Mouse (Mus musculus) forebrain, embryonic 14.5 days (tissue): ENCODE measurements around the gene Rnf224. TPM values are rescaled to one million over a fixed set of nuclear protein-coding genes. Genes with fewer than 3 reads are reported as not detected.

Experiments
- ATAC-seq: fragments of 200-750 bp; cut with Nextera tagmentation; 2 replicates; pipeline ENCODE4 v1.8.0; 2017; ENCODE audit warnings: mild to moderate bottlenecking, moderate library complexity
- DNase-seq: peaks from one replicate; pipeline ENCODE4 v3.0.0-alpha.2; 2015; ENCODE audit warnings: low spot score
- H3K27ac ChIP-seq: fragments of 300-500 bp; sonication (generic); 2 replicates; pipeline ENCODE4 v1.5.1; 2014; ENCODE audit warnings: low read depth, mild to moderate bottlenecking, control low read depth, low read length, moderate library complexity
- H3K27me3 ChIP-seq: fragments of 300-500 bp; sonication (generic); replicated peaks from 2 replicates; pipeline ENCODE4 v1.6.1; 2014; ENCODE audit warnings: low read length, control low read depth, mixed read lengths; ENCODE audit not compliant: control insufficient read depth, insufficient read depth
- H3K36me3 ChIP-seq: fragments of 300-500 bp; sonication (generic); 2 replicates; pipeline ENCODE4 v1.6.1; 2014; ENCODE audit warnings: low read length, control low read depth; ENCODE audit not compliant: control insufficient read depth, insufficient read depth
- H3K4me1 ChIP-seq: fragments of 300-500 bp; sonication (generic); 2 replicates; pipeline ENCODE4 v1.6.1; 2014; ENCODE audit warnings: antibody characterized with exemption, low read length, control low read depth; ENCODE audit not compliant: control insufficient read depth, insufficient read depth
- H3K4me2 ChIP-seq: fragments of 300-500 bp; sonication (generic); 2 replicates; pipeline ENCODE4 v1.6.1; 2014; ENCODE audit warnings: mild to moderate bottlenecking, control low read depth, low read length
- H3K4me3 ChIP-seq: fragments of 300-500 bp; sonication (generic); 2 replicates; pipeline ENCODE4 v1.5.1; 2014; ENCODE audit warnings: low read depth, low read length, control low read depth
- H3K9ac ChIP-seq: fragments of 300-500 bp; sonication (generic); 2 replicates; pipeline ENCODE4 v1.6.1; 2014; ENCODE audit warnings: mild to moderate bottlenecking, low read length, control low read depth, moderate library complexity
- H3K9me3 ChIP-seq: fragments of 300-500 bp; sonication (generic); replicated peaks from 2 replicates; pipeline ENCODE4 v1.6.1; 2016; ENCODE audit warnings: low read length, control low read depth, mixed read lengths; ENCODE audit not compliant: control insufficient read depth
- WGBS: fragments of 180-500 bp; shearing (Covaris S2); extraction: QIAGEN DNeasy Blood & Tissue Kit; methylation state at CpG from one replicate; pipeline ENCODE4 v1.1.7; 2014; 5-methylcytosine and 5-hydroxymethylcytosine counted together
- polyA plus RNA-seq: library from polyadenylated mRNA; unstranded; fragments of >200 nt; fragmentation: Nextera tagmentation; extraction: Ambion mirVana; gene quantifications from 2 replicates; pipeline ENCODE4 v1.2.1, GENCODE M21; 2014

Rnf224 gene
- polyA plus RNA-seq, 1 experiment from 2014 or later, result not detected

DNA sequence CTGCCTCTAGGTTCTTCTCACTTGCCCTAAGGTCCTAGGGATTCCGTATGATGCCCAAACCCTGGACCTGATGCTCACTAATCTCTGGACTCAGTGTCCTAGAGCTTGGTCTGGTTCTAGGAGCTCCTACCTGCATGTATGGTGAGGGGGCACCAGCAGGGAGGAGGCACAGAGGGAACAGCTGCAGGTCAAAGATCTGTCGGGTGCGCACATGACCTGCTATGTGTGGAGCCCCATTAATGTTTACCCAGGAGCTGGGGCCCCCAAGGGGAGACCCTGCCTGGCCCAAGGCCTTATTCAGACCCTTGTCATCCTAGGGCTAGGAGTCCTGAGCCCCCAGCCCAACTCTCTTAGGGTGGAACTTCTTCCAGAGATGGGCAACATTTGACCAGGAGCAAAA, 2.5 kb downstream of the Rnf224 start, which contains the start of gene Slc34a3:
Slc34a3 (minus strand) TSS at position 315 of the 400 bp plus-strand sequence.
- no peak for DNase-seq
- Histone ChIP-seq H3K36me3 (no peaks in the 10 kb centered on the region), H3K4me3 (no peak within 1 kb of the TSS), H3K9me3 (no peaks in the 10 kb centered on the region), H3K4me2 (no peak within 1 kb of the TSS), H3K4me1 (no peaks in the 10 kb centered on the region), H3K9ac (no peak within 1 kb of the TSS), H3K27ac (no peak within 1 kb of the TSS), H3K27me3 (no peaks in the 10 kb centered on the region)
- 90% methylated on average over 3 of the region's 3 CpGs for WGBS
- ATAC-seq, result no peak

DNA sequence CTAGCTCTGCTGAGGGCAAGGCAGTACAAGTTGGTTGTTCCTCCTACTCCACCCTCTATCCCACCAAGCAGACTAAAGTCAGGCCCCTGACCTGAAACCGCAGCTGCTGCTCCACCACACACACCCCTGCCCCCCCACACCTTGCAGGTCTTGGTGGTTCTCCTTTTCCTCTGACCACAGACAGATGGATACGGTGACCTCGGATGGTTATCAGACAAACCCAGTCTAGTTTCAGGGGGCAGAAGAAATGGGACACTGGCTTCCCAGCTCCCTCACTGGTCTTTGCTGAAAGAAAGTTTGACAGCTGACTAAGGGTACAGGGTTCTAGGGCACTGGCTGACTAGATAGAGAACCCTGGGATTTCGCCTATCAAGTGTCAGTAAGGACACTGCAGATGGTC, 3.2 kb downstream of the Rnf224 start:
- Histone ChIP-seq H3K4me3 (no peak overlapping the region), H3K27ac (no peak overlapping the region), H3K36me3 (no peaks in the 10 kb centered on the region), H3K4me2 (no peak overlapping the region), H3K4me1 (no peaks in the 10 kb centered on the region), H3K9me3 (no peaks in the 10 kb centered on the region), H3K9ac (no peak overlapping the region), H3K27me3 (no peaks in the 10 kb centered on the region)
- ATAC-seq (no peak), DNase-seq (no peak)
- 81% methylated on average over 4 of the region's 4 CpGs for WGBS

DNA sequence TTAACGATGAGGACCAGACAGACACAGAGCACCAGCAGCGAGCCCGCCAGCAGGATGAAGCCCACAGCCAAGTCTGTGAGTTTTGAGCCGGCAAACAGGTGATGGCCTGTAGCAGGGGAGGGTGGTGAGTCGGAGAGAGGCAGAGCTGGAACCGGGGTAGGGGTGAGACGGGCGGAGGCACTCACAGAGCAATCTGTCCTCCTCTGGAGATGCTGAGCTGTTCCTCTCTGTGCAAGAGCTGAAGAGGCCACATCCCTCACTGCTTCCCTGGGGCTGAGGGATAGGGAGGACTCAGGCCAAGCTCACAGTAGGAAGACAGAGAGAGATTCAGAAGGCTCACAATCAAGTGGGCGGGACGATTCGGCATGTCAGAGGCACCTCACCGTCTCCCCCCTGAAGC, 5.5 kb downstream of the Rnf224 start:
- H3K9ac ChIP-seq, result no peak overlapping the region
- no peak overlapping the region for H3K4me2 ChIP-seq
- no peak overlapping the region for H3K4me3 ChIP-seq
- no peaks in the 10 kb centered on the region for H3K9me3 ChIP-seq
- ATAC-seq (no peak), DNase-seq (no peak)
- H3K27me3 ChIP-seq, result no peaks in the 10 kb centered on the region
- 49% methylated on average over 12 of the region's 12 CpGs for whole genome bisulfite sequencing
- H3K27ac ChIP-seq, result no peak overlapping the region
- no peaks in the 10 kb centered on the region for H3K36me3 ChIP-seq
- no peaks in the 10 kb centered on the region for H3K4me1 ChIP-seq

DNA sequence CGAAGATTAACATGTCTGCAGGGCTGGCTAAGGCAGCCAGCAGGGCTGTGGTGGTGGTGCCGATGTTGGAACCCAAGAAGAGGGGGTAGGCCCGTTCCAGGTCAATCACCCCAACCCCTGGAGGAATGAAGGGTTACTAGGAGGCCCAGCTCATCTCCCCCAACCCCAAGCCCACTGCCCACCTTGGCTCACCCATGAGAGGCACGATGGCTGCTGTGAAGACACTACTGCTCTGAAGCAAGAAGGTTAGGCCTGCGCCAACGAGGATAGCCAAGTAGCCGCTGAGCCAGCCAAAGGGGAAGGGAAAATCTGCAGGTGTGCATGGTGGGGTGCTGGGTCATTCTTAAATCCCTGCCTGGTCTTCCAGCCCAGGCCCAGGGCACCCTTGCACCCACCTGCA, 6.0 kb downstream of the Rnf224 start:
- WGBS, result 89% methylated on average over 7 of the region's 7 CpGs
- H3K36me3 ChIP-seq, result no peaks in the 10 kb centered on the region
- H3K9ac ChIP-seq, result no peak overlapping the region
- H3K27ac ChIP-seq, result no peak overlapping the region
- ATAC-seq (no peak), DNase-seq (no peak)
- H3K4me3 ChIP-seq, result no peak overlapping the region
- peaks cover 2% of the 10 kb centered on the region; the same call in 1 of the 2 replicates for H3K4me1 ChIP-seq
- H3K27me3 ChIP-seq, result no peaks in the 10 kb centered on the region
- no peak overlapping the region for H3K4me2 ChIP-seq
- no peaks in the 10 kb centered on the region for H3K9me3 ChIP-seq

DNA sequence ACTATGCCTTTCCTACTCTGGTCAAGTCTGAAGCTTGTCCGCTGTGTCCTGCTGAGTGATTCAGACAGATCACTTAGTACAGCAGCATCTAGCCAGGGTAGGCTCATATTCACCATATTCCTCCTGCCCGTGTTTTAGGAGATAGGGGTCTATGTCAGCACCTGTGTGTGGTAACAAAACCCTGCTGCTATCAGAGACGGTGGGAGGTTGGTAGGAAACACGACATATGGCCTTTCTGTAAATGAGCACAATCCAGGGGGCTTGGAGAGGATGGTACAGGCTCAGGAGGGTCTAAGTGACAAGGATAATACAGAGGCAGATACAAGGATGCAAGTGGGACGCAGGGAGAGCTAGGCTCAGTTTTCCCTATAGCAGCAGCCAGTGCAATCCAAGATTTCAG, 7.0 kb downstream of the Rnf224 start:
- no peak overlapping the region for H3K4me3 ChIP-seq
- ATAC-seq, result no peak
- peaks cover 5% of the 10 kb centered on the region for H3K4me1 ChIP-seq
- DNase-seq, result no peak
- no peaks in the 10 kb centered on the region for H3K9me3 ChIP-seq
- no peak overlapping the region for H3K27ac ChIP-seq
- H3K9ac ChIP-seq, result no peak overlapping the region
- no peaks in the 10 kb centered on the region for H3K27me3 ChIP-seq
- H3K36me3 ChIP-seq, result no peaks in the 10 kb centered on the region
- H3K4me2 ChIP-seq, result no peak overlapping the region
- 80% methylated on average over 5 of the region's 5 CpGs for WGBS

DNA sequence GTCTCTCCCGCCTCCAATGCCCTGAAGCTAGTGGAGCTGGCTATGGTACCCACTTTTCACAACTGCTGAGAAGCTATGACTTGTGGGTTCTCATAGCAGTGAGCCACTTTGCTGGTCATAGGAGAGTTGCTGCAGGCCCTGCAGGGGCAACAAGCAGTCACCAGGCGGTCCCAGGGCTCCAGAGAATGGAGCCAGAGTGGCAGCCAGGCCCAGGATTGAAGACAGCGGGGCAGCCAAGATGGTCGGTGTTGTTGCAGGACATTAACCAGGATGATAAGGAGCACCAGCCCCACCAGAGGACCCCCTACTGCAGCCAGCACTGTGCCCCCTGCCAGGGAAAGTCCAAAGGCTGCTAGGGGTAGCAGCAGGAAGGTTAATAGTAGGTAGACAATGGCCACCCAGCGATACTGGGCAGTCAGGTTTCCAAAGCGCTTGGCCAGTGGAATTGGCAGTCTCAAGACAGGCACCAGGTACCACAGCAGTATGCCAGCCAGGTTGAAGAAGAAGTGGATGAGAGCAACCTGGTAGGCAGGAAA, 7.5 kb downstream of the Rnf224 start:
- no peaks in the 10 kb centered on the region for H3K36me3 ChIP-seq
- DNase-seq (no peak), ATAC-seq (no peak)
- 66% methylated on average over 6 of the region's 6 CpGs for WGBS
- no peak overlapping the region for H3K27ac ChIP-seq
- H3K27me3 ChIP-seq, result no peaks in the 10 kb centered on the region
- no peak overlapping the region for H3K4me3 ChIP-seq
- no peak overlapping the region for H3K4me2 ChIP-seq
- H3K9ac ChIP-seq, result no peak overlapping the region
- H3K4me1 ChIP-seq, result peaks cover 5% of the 10 kb centered on the region
- no peaks in the 10 kb centered on the region for H3K9me3 ChIP-seq

DNA sequence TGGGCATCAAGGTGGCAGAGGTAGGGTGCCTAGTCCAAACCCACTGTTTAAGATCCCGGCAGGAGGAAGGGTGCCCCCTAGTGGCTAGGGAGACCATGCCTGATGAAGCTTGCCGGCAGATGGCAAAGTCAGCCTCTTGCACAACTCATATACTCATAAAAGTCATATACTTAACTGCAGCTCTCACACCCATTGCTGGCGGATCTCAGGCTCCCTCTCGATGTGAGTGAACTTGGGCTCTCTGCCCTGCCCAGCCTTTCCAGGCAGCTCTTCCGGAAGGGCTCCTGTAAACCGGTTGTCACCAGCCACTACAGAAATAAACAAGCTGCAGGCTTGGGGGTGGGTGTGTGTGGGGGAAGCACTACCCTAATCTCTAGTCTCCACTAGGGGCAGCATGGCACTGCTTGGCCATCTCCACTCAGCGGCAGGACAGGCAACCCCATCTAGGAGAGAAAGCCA, 8.1 kb downstream of the Rnf224 start:
- Histone ChIP-seq H3K4me3 (peak overlapping the region; percentile 15; the same call in 1 of the 2 replicates), H3K27me3 (no peaks in the 10 kb centered on the region)
- WGBS, result 2% methylated on average over 7 of the region's 7 CpGs

DNA sequence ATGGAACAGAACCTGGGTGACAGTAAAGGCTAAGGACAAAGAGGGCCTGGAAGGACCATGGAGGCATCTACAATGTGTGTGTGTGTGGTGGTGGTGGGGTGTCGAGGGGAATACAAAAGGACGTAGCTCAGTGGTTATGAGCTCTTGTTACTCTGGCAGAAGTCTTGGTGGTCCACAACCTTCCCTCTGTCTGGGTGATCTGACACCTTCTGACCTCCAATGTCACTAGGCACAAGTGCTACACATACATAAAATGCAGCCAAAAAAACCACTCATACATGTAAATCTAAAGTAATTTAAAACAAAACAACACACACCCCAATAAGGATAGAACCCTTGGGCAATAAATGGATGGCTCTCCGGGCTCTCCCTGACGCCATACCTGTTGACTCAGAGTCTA, 9.2 kb downstream of the Rnf224 start:
- Histone ChIP-seq H3K4me1 (peaks cover 12% of the 10 kb centered on the region), H3K9me3 (no peaks in the 10 kb centered on the region), H3K4me2 (no peak overlapping the region), H3K9ac (no peak overlapping the region), H3K4me3 (no peak overlapping the region), H3K36me3 (no peaks in the 10 kb centered on the region), H3K27ac (no peak overlapping the region), H3K27me3 (no peaks in the 10 kb centered on the region)
- DNase-seq, result no peak
- ATAC-seq, result no peak
- 85% methylated on average over 4 of the region's 4 CpGs for WGBS

More for the DNA sequence above, 8.1 kb downstream of the Rnf224 start:
- peak overlapping the region; percentile 58 for H3K27ac ChIP-seq
- peaks cover 8% of the 10 kb centered on the region for H3K4me1 ChIP-seq
- H3K9ac ChIP-seq, result 0 out of 2 replicates have a peak overlapping the region, but pooled peaks have one; percentile 37
- peak overlapping the region; percentile 41 for H3K4me2 ChIP-seq
- ATAC-seq, result no peak
- H3K9me3 ChIP-seq, result no peaks in the 10 kb centered on the region
- no peaks in the 10 kb centered on the region for H3K36me3 ChIP-seq
- DNase-seq, result peak; percentile 91

DNA sequence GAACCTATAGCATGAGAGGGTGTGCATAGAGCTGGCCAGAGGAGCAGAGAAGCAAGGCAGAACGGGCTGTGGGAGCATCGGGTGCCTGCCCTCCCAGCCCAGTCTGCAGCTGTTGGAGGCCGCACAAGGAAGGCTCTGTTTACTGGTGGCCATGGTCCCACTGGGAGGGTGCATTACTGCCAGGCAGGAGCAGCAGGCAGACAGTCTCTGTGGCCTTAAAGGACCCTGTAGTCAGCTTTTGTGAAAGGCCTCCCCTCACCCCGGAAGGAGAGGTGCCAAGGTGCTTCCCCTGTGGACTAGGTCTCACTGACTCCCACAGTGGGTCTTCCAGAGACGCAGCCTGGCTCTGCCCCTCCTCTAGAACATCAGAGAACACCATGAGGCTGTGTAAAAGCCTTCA, 9.7 kb downstream of the Rnf224 start:
- DNase-seq, result no peak

More for the DNA sequence above, 9.7 kb downstream of the Rnf224 start:
- no peaks in the 10 kb centered on the region for H3K9me3 ChIP-seq
- no peak overlapping the region for H3K4me2 ChIP-seq
- H3K27ac ChIP-seq, result no peak overlapping the region
- no peak for ATAC-seq
- no peak overlapping the region for H3K4me3 ChIP-seq
- H3K36me3 ChIP-seq, result peaks cover 2% of the 10 kb centered on the region; the same call in 1 of the 2 replicates
- H3K9ac ChIP-seq, result no peak overlapping the region
- H3K4me1 ChIP-seq, result peaks cover 12% of the 10 kb centered on the region
- no peaks in the 10 kb centered on the region for H3K27me3 ChIP-seq
- 90% methylated on average over 5 of the region's 5 CpGs for WGBS
